Mouse (Mus musculus): ENCODE results near the gene Olfr921. TPM values are rescaled to one million over a fixed set of nuclear protein-coding genes. Genes with fewer than 3 reads are reported as not detected.

The Olfr921 gene
- polyA plus RNA-seq, 1 experiment: not detected

DNA sequence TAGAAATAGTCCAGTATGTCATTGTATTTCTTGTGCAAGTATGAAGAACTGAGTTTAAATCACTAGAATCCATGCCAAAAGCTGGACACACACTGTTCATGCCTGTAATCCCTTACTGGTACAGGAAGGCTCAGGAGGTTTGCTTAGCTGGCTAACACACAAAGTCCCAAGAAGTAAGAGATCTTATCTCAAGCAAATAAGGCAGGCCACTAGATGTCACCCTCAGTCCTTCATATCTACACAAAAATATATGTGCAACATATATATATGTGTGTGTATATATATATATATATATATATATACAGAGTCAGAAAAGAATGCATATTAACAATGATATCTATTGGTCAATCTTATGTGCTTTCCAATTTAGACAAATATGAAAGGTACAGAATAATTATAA, 32.8 kb downstream of the Olfr921 start:
- Histone ChIP-seq H3K36me3 (ENCODE audit: control insufficient read depth, insufficient read depth, low read length) (no peaks in the 10 kb centered on the region), H3K4me3 (ENCODE audit: insufficient read depth, low read depth, low read length) (no peak overlapping the region), H3K4me1 (ENCODE audit: control insufficient read depth, insufficient read depth, low read length) (no peaks in the 10 kb centered on the region), H3K27ac (ENCODE audit: insufficient read depth, low read depth, low read length) (no peak overlapping the region), H3K27me3 (replicated peaks; ENCODE audit: control insufficient read depth, insufficient read depth, low read length) (no peaks in the 10 kb centered on the region)
- TF ChIP-seq CTCF (conservative IDR thresholded peaks at IDR 0.05; ENCODE audit: insufficient read depth, insufficient read length, low read depth, low read length): no peak
- no peak for TF ChIP-seq POLR2A (IDR thresholded peaks at IDR 0.05; ENCODE audit: low read depth, low read length)
- DNase-seq: no peak

DNA sequence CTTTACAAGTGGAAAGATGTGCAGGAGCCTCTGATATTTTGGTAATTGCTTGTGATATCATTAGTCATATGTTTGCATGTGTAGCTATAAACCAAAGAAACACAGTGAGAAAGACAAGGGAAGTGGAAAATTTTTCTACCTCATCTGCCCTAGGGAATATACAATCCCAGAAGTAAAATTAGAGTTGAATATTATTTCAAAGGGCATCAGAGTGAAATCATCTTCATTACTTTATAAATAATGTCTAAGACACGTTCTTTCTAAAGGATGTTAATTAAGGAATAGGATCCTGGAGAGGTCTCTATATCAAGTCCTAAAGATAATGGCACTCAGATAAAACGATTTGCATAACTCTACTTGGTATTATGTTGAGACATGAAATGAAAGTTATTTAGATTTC, 41.4 kb downstream of the Olfr921 start, which contains the start of gene Olfr922:
Gene Olfr922, plus strand, starts transcription at position 301 of the 400 bp plus-strand sequence.
- DNase-seq: no peak
- Histone ChIP-seq H3K36me3 (ENCODE audit: control insufficient read depth, insufficient read depth, low read length) (no peaks in the 10 kb centered on the region), H3K4me3 (ENCODE audit: insufficient read depth, low read depth, low read length) (no peak within 1 kb of the TSS), H3K27ac (ENCODE audit: insufficient read depth, low read depth, low read length) (no peak within 1 kb of the TSS), H3K27me3 (replicated peaks; ENCODE audit: control insufficient read depth, insufficient read depth, low read length) (no peaks in the 10 kb centered on the region), H3K4me1 (ENCODE audit: control insufficient read depth, insufficient read depth, low read length) (no peaks in the 10 kb centered on the region)
- TF ChIP-seq POLR2A (IDR thresholded peaks at IDR 0.05; ENCODE audit: low read depth, low read length) (no peak), CTCF (conservative IDR thresholded peaks at IDR 0.05; ENCODE audit: insufficient read depth, insufficient read length, low read depth, low read length) (no peak)
- 56% methylated on average over 2 of the region's 2 CpGs for WGBS

DNA sequence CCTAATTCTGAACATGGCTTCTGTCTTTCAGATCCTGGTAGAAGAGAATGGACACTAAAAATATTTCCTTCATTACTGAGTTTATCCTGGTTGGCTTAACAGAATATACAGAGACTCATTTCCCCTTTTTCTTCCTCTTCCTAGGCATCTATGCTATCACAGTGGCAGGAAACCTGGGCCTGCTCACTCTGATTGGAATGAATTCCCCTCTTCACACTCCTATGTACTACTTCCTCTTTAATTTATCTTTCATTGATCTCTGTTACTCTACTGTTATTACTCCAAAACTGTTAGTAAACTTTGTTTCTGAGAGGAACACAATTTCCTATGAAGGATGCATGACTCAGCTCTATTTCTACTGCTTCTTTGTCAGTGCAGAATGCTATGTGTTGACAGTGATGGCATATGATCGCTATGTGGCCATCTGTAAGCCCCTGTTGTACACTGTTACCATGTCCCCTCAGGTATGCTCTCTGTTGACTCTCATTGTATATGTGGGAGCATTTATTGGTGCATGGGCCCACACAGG, 42.7 kb downstream of the Olfr921 start:
- no peak for DNase-seq
- H3K27ac ChIP-seq (ENCODE audit: insufficient read depth, low read depth, low read length): no peak overlapping the region
- H3K27me3 ChIP-seq (replicated peaks; ENCODE audit: control insufficient read depth, insufficient read depth, low read length): no peaks in the 10 kb centered on the region
- no peak overlapping the region for H3K4me3 ChIP-seq (ENCODE audit: insufficient read depth, low read depth, low read length)
- no peaks in the 10 kb centered on the region for H3K4me1 ChIP-seq (ENCODE audit: control insufficient read depth, insufficient read depth, low read length)
- TF ChIP-seq POLR2A (IDR thresholded peaks at IDR 0.05; ENCODE audit: low read depth, low read length) (no peak), CTCF (conservative IDR thresholded peaks at IDR 0.05; ENCODE audit: insufficient read depth, insufficient read length, low read depth, low read length) (no peak)
- no peaks in the 10 kb centered on the region for H3K36me3 ChIP-seq (ENCODE audit: control insufficient read depth, insufficient read depth, low read length)
- 79% methylated on average over 1 of the region's 1 CpGs for WGBS

- WGBS: 79% methylated on average over 1 of the region's 1 CpGs
- TF ChIP-seq POLR2A (IDR thresholded peaks at IDR 0.05; ENCODE audit: low read depth, low read length) (no peak), CTCF (conservative IDR thresholded peaks at IDR 0.05; ENCODE audit: insufficient read depth, insufficient read length, low read depth, low read length) (no peak)
- Histone ChIP-seq H3K27me3 (replicated peaks; ENCODE audit: control insufficient read depth, insufficient read depth, low read length) (no peaks in the 10 kb centered on the region), H3K27ac (ENCODE audit: insufficient read depth, low read depth, low read length) (no peak within 1 kb of the TSS), H3K36me3 (ENCODE audit: control insufficient read depth, insufficient read depth, low read length) (no peaks in the 10 kb centered on the region), H3K4me3 (ENCODE audit: insufficient read depth, low read depth, low read length) (no peak within 1 kb of the TSS), H3K4me1 (ENCODE audit: control insufficient read depth, insufficient read depth, low read length) (no peaks in the 10 kb centered on the region)
- DNase-seq: no peak
Measured at GRCm38 (mm10) chr9:38826245-38826644, 53.4 kb downstream of the Olfr921 start, which contains the start of gene Olfr923. TSS of gene Olfr923 (plus strand) at chr9:38826545.

Other genes starting within 250 kb of the Olfr921 start
- gene Olfr910, start 235.2 kb upstream of the Olfr921 start, polyA plus RNA-seq (2012; rRNA removed): not detected in 2 replicates
- gene Olfr912, start 192.9 kb upstream of the Olfr921 start, polyA plus RNA-seq (2012; rRNA removed): not detected in 2 replicates
- gene Olfr913, start 180.3 kb upstream of the Olfr921 start, polyA plus RNA-seq (2012; rRNA removed): not detected in 2 replicates
- not detected in 2 replicates for gene Olfr914, start 168.0 kb upstream of the Olfr921 start, polyA plus RNA-seq (2012; rRNA removed)
- gene Olfr916, start 113.2 kb upstream of the Olfr921 start, polyA plus RNA-seq (2012; rRNA removed): not detected in 2 replicates
- not detected in 2 replicates for gene Olfr917, start 107.2 kb upstream of the Olfr921 start, polyA plus RNA-seq (2012; rRNA removed)
- gene Olfr918, start 98.5 kb upstream of the Olfr921 start, polyA plus RNA-seq (2012; rRNA removed): not detected in 2 replicates
- not detected in 2 replicates for gene Olfr919, start 69.4 kb upstream of the Olfr921 start, polyA plus RNA-seq (2012; rRNA removed)
- 16.8 and 17.7 TPM in 2 replicates for gene Vwa5a, start 54.8 kb upstream of the Olfr921 start, polyA plus RNA-seq (2012; rRNA removed)
- 0.07 and 0.11 TPM in 2 replicates for gene Olfr920, start 20.8 kb upstream of the Olfr921 start, polyA plus RNA-seq (2012; rRNA removed)
- gene Olfr922, start 41.5 kb downstream of the Olfr921 start, polyA plus RNA-seq (2012; rRNA removed): not detected in 2 replicates
- gene Olfr923, start 53.5 kb downstream of the Olfr921 start, polyA plus RNA-seq (2012; rRNA removed): not detected in 2 replicates
- gene Olfr924, start 71.4 kb downstream of the Olfr921 start, polyA plus RNA-seq (2012; rRNA removed): not detected in 2 replicates
- gene Olfr26, start 82.0 kb downstream of the Olfr921 start, polyA plus RNA-seq (2012; rRNA removed): not detected in 2 replicates
- gene Olfr926, start 104.1 kb downstream of the Olfr921 start, polyA plus RNA-seq (2012; rRNA removed): not detected in 2 replicates
- not detected in 2 replicates for gene Olfr930, start 156.7 kb downstream of the Olfr921 start, polyA plus RNA-seq (2012; rRNA removed)
- gene Olfr933, start 199.2 kb downstream of the Olfr921 start, polyA plus RNA-seq (2012; rRNA removed): not detected in 2 replicates
- not detected in 2 replicates for gene Olfr934, start 215.2 kb downstream of the Olfr921 start, polyA plus RNA-seq (2012; rRNA removed)
- gene Olfr935, start 226.6 kb downstream of the Olfr921 start, polyA plus RNA-seq (2012; rRNA removed): not detected in 2 replicates